Mouse (Mus musculus): ENCODE measurements at regions not wholly inside any gene's neighbourhood (a gene's known extent, or its start where the extent isn't known, plus 50 kb on each side); places are given as distances from the start of the nearest gene placed in this dataset.
"Not testable (repeated sequence)": the region's sequence is repeated elsewhere in the genome, so short reads cannot be mapped to it uniquely, and the experiment has no call there.

DNA sequence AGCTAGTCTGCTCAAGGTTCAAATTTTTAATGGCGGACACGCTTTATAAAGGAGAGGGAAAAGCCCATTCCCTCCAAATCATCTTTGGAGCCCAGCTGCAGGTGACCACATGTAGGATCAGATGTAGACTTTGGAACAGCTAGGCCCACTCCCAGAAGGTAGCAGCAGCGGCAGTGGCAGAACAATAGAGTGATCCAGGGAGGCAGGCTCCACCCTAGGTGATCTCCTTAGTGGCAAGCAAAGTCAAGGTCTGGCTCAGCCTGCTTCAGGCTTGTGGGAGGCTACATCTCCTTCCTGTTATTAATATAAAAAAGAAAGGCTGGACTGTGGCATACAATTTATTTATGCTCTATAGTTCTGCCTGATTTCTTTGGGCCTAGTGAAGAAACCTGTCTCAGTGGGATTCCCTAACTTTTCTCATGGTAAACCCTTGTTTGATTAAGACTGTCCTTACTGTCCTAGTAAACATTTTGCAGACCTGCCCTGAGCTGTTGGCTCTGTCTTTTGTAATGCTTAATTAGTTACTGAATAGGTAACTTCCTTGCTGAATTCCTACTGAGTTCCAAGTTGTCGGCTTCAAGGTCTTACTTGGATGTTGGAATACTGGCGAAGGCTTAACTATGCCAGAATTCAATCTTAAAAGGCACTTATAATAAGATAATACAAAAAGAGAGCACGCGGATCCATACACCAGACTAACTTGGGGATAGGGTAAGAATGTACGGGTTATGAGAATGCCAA lies 169.6 kb downstream of the Car2 start:
- not testable (repeated sequence) for H3K9me3 ChIP-seq (ENCODE audit: control insufficient read depth, low read length); H3K9ac ChIP-seq (replicated peaks; ENCODE audit: low read depth, low read length); H3K4me3 ChIP-seq (ENCODE audit: low read depth, low read length); H3K4me2 ChIP-seq (ENCODE audit: low read depth, low read length); H3K4me1 ChIP-seq (ENCODE audit: control insufficient read depth, insufficient read depth, low read length); H3K36me3 ChIP-seq (ENCODE audit: control insufficient read depth, insufficient read depth, low read length); H3K27me3 ChIP-seq (ENCODE audit: control insufficient read depth, insufficient read depth, low read length); H3K27ac ChIP-seq (ENCODE audit: low read depth, low read length); ATAC-seq (ENCODE audit: low read depth)
- WGBS: 94% methylated on average over 8 of the region's 8 CpGs

DNA sequence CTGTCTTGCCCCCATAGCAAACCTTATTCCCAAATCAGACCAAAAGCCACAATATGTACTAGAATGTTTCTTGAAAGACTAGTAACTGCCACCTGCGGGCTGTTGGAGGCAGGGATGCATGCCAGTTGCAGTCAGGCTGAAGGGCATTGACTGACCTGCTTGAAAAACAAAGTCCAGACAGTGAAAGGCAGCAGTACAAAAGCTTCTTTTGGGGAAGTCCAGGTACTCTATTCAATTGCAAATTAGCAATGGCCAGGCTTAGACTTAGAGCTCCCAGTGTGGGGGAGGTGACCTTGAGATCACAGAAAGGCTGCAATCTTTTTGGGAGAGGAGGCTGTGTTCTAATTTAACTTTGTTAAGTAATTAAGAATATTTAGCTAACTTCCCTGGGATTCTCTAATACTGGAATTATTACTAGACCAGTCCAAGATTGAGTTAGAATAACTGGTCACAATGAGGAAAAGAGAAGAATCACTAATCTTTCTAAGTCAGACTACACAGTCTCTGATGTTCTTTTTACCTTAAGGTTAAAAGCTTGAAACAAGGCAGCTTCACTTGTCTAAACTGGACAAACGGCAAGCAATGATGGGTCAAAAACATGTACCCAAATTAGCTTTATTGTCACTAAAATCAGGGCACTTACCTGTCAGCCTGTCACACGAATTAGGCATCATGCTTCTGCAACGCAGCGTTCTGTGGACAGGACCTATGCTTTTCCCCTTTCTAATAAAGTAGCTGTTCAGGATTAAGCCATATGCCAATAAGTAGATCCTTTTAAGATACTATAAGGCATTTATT lies 170.9 kb downstream of the Car2 start:
- H3K9ac ChIP-seq (replicated peaks; ENCODE audit: low read depth, low read length); H3K36me3 ChIP-seq (ENCODE audit: control insufficient read depth, insufficient read depth, low read length); H3K4me3 ChIP-seq (ENCODE audit: low read depth, low read length); H3K4me2 ChIP-seq (ENCODE audit: low read depth, low read length); H3K27ac ChIP-seq (ENCODE audit: low read depth, low read length); H3K27me3 ChIP-seq (ENCODE audit: control insufficient read depth, insufficient read depth, low read length); H3K9me3 ChIP-seq (ENCODE audit: control insufficient read depth, low read length); ATAC-seq (ENCODE audit: low read depth); H3K4me1 ChIP-seq (ENCODE audit: control insufficient read depth, insufficient read depth, low read length): not testable (repeated sequence)
- 86% methylated on average over 5 of the region's 5 CpGs for WGBS

DNA sequence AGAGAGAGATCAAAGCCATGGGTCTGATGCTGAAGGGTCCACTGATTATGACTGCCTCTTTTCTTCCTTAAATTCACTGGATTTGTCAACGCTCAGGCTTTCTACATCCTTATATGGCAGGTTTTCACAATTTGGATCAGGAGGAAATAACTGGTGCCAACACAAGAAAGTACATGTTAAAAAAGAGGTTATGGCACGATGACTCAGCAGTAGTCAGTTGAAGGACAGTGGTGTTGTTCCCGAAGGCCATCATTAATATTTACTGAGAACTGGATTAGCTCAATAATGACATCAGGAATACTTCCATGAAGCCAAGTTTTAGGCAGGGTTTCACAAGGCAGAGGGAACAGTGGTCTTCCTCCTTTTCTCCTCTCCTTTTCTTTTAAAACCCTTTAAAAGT lies 179.6 kb downstream of the Car2 start:
- Histone ChIP-seq H3K27ac (ENCODE audit: low read depth, low read length) (no peak overlapping the region), H3K4me2 (ENCODE audit: low read depth, low read length) (no peak overlapping the region), H3K4me1 (ENCODE audit: control insufficient read depth, insufficient read depth, low read length) (no peaks in the 10 kb centered on the region), H3K9ac (replicated peaks; ENCODE audit: low read depth, low read length) (no peak overlapping the region), H3K4me3 (ENCODE audit: low read depth, low read length) (no peak overlapping the region), H3K27me3 (ENCODE audit: control insufficient read depth, insufficient read depth, low read length) (no peaks in the 10 kb centered on the region), H3K9me3 (ENCODE audit: control insufficient read depth, low read length) (no peaks in the 10 kb centered on the region), H3K36me3 (ENCODE audit: control insufficient read depth, insufficient read depth, low read length) (no peaks in the 10 kb centered on the region)
- ATAC-seq (ENCODE audit: low read depth): no peak
- 98% methylated on average over 3 of the region's 3 CpGs for WGBS

DNA sequence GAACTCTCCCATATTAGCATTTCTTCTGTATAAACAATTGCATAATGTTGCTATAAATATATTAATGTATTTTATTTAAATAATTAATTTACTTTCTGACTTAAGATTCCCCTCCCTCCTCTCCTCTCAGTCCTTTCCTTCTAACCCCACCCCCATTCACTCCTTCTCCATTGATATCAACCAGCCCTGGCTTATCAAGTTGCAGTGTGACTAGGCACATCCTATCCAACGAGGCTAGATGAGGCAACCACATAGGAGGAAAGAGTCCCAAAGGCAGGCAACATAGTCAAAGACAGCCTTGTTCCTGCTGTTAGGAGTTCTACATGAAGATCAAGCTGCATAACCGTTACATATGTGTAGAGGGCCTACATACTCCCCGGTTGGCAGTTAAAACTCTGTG lies 182.2 kb downstream of the Car2 start:
- no peaks in the 10 kb centered on the region for H3K27me3 ChIP-seq (ENCODE audit: control insufficient read depth, insufficient read depth, low read length)
- H3K4me3 ChIP-seq (ENCODE audit: low read depth, low read length): no peak overlapping the region
- H3K4me1 ChIP-seq (ENCODE audit: control insufficient read depth, insufficient read depth, low read length): no peaks in the 10 kb centered on the region
- H3K27ac ChIP-seq (ENCODE audit: low read depth, low read length): no peak overlapping the region
- WGBS: 79% methylated on average over 3 of the region's 3 CpGs
- no peaks in the 10 kb centered on the region for H3K9me3 ChIP-seq (ENCODE audit: control insufficient read depth, low read length)
- no peak overlapping the region for H3K4me2 ChIP-seq (ENCODE audit: low read depth, low read length)
- no peaks in the 10 kb centered on the region for H3K36me3 ChIP-seq (ENCODE audit: control insufficient read depth, insufficient read depth, low read length)
- no peak for ATAC-seq (ENCODE audit: low read depth)
- no peak overlapping the region for H3K9ac ChIP-seq (replicated peaks; ENCODE audit: low read depth, low read length)

DNA sequence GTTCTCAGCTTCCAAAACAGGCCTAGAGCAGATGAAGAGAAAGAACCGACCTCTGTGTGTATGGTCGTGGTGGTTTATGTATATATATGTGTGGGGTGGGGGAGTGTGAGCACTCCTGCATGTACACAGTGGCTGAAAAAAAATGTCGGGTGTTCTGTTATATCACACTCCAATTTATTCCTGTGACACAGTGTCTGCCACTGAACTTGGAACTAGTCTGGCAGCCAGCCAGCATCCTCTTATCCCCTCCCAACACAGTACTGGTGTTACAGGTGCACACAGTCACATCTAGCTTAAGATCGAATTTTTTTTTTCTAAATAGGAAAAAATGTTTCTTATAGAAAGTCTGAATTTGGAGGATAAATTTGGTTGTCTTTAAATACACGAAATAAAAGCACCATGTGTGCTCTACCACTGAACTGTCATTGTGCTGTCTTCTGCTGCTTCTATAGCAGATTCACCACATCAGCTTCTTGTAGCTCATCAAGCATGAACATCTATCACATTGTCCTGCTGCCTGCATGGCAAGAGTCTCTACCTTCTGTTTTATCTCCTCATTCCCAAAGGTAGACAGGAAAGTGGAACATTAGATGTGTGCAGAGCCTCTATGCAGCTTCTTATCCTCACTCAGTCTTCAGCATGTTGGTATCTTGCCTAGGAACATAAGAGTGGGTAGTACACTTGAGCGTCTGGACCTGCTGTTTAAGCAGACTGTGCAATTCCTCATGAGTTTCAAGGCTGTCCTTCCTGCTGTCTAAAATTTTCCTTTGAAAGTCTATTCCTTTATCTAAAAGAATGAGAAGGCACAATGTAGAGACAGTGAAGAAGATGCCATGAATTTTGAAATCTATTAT lies 185.2 kb downstream of the Car2 start:
- no peak overlapping the region for H3K9ac ChIP-seq (replicated peaks; ENCODE audit: low read depth, low read length)
- H3K27me3 ChIP-seq (ENCODE audit: control insufficient read depth, insufficient read depth, low read length): no peaks in the 10 kb centered on the region
- WGBS: 86% methylated on average over 6 of the region's 6 CpGs
- H3K4me2 ChIP-seq (ENCODE audit: low read depth, low read length): no peak overlapping the region
- no peak for ATAC-seq (ENCODE audit: low read depth)
- no peaks in the 10 kb centered on the region for H3K4me1 ChIP-seq (ENCODE audit: control insufficient read depth, insufficient read depth, low read length)
- no peaks in the 10 kb centered on the region for H3K36me3 ChIP-seq (ENCODE audit: control insufficient read depth, insufficient read depth, low read length)
- no peak overlapping the region for H3K4me3 ChIP-seq (ENCODE audit: low read depth, low read length)
- no peaks in the 10 kb centered on the region for H3K9me3 ChIP-seq (ENCODE audit: control insufficient read depth, low read length)
- no peak overlapping the region for H3K27ac ChIP-seq (ENCODE audit: low read depth, low read length)

DNA sequence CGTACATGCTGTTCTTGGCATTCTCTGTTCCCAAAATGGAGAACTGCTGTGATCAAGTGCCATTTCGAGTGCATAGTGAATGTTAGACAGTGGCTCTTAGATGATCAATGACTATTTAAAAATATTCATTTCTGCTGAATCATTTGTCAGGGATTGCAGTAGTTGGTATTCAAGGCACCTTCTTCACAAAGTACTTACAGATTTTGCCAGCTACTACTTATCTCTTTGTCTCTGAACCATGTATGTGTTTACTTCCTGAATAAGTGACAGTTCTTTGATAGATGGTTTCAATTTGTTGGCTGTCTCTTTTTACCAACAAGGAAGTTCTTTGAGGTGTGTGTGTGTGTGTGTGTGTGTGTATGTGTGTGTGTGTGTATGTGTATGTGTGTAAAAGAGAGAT lies 187.3 kb downstream of the Car2 start:
- H3K36me3 ChIP-seq (ENCODE audit: control insufficient read depth, insufficient read depth, low read length): no peaks in the 10 kb centered on the region

DNA sequence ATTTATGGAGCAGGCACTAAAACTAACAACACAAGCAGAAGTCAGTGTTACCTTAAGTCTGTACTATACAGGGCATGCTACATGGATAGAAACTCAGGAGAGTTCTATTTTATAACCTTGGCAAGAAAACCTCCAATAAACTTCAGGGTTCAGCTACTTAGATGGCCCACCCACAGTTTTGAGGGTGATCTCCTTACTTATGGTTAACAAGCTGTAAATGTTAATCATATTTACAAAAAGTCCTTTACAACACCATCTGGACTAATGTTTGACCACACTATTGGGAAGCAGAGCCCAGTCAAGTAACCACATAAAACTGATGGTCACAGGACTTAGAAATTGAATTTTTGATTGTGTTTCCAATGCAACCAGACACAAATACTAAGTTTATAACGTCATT lies 187.8 kb downstream of the Car2 start:
- no peak overlapping the region for H3K9ac ChIP-seq (replicated peaks; ENCODE audit: low read depth, low read length)
- H3K27me3 ChIP-seq (ENCODE audit: control insufficient read depth, insufficient read depth, low read length): no peaks in the 10 kb centered on the region
- 73% methylated on average over 1 of the region's 1 CpGs for WGBS
- no peak overlapping the region for H3K4me3 ChIP-seq (ENCODE audit: low read depth, low read length)
- no peak overlapping the region for H3K4me2 ChIP-seq (ENCODE audit: low read depth, low read length)
- no peaks in the 10 kb centered on the region for H3K36me3 ChIP-seq (ENCODE audit: control insufficient read depth, insufficient read depth, low read length)
- H3K4me1 ChIP-seq (ENCODE audit: control insufficient read depth, insufficient read depth, low read length): no peaks in the 10 kb centered on the region
- no peak overlapping the region for H3K27ac ChIP-seq (ENCODE audit: low read depth, low read length)
- no peak for ATAC-seq (ENCODE audit: low read depth)
- no peaks in the 10 kb centered on the region for H3K9me3 ChIP-seq (ENCODE audit: control insufficient read depth, low read length)

More for the DNA sequence above, 187.3 kb downstream of the Car2 start:
- no peaks in the 10 kb centered on the region for H3K9me3 ChIP-seq (ENCODE audit: control insufficient read depth, low read length)
- H3K4me3 ChIP-seq (ENCODE audit: low read depth, low read length): no peak overlapping the region
- no peaks in the 10 kb centered on the region for H3K4me1 ChIP-seq (ENCODE audit: control insufficient read depth, insufficient read depth, low read length)
- no peak overlapping the region for H3K27ac ChIP-seq (ENCODE audit: low read depth, low read length)
- 86% methylated on average over 2 of the region's 2 CpGs for WGBS
- no peak overlapping the region for H3K4me2 ChIP-seq (ENCODE audit: low read depth, low read length)
- H3K27me3 ChIP-seq (ENCODE audit: control insufficient read depth, insufficient read depth, low read length): no peaks in the 10 kb centered on the region
- H3K9ac ChIP-seq (replicated peaks; ENCODE audit: low read depth, low read length): no peak overlapping the region
- ATAC-seq (ENCODE audit: low read depth): no peak

DNA sequence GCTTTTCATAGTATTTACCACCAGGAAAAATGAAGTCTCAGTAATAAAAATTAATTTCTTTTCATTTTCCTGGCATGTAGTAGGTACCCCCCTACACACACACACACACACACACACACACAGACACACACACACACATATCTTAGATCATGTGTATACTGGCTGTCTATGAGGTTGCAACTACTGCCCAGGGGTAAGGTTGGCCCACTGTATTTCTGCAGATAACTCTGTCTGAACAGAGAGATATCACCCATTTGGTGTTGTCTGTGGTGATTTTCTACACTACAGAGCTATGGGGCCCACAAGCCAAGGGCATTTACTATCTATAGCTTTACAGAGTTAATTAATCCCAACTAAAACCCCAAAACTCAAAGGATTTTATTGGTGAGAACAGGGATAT lies 188.9 kb downstream of the Car2 start:
- H3K4me1 ChIP-seq (ENCODE audit: control insufficient read depth, insufficient read depth, low read length): no peaks in the 10 kb centered on the region
- H3K4me3 ChIP-seq (ENCODE audit: low read depth, low read length): no peak overlapping the region
- H3K4me2 ChIP-seq (ENCODE audit: low read depth, low read length): no peak overlapping the region
- H3K9ac ChIP-seq (replicated peaks; ENCODE audit: low read depth, low read length): no peak overlapping the region
- H3K27me3 ChIP-seq (ENCODE audit: control insufficient read depth, insufficient read depth, low read length): no peaks in the 10 kb centered on the region
- no peaks in the 10 kb centered on the region for H3K9me3 ChIP-seq (ENCODE audit: control insufficient read depth, low read length)
- H3K27ac ChIP-seq (ENCODE audit: low read depth, low read length): no peak overlapping the region
- no peaks in the 10 kb centered on the region for H3K36me3 ChIP-seq (ENCODE audit: control insufficient read depth, insufficient read depth, low read length)
- ATAC-seq (ENCODE audit: low read depth): no peak

DNA sequence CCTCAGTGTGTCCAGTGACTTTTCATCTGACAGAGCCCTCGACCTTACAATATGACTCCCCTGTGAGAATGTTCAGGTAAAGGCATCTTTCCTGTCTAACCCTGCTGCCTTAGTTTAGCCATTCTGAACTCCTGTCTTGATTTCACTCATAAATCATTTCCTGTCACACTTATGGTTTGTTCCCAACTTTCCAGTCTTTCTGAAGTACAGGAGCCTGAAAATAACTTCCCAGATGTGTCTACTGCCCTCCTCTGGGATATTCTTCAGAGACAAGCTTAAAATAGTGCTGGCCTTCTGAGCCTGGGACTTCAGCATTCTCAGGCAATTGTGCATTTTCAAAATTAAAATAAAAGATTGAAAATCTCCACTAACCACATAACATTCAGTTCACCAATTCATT lies 204.1 kb downstream of the Car2 start:
- no peak overlapping the region for H3K4me3 ChIP-seq (ENCODE audit: low read depth, low read length)
- H3K4me1 ChIP-seq (ENCODE audit: control insufficient read depth, insufficient read depth, low read length): no peaks in the 10 kb centered on the region
- H3K27me3 ChIP-seq (ENCODE audit: control insufficient read depth, insufficient read depth, low read length): no peaks in the 10 kb centered on the region
- ATAC-seq (ENCODE audit: low read depth): no peak
- 81% methylated on average over 1 of the region's 1 CpGs for WGBS
- no peak overlapping the region for H3K9ac ChIP-seq (replicated peaks; ENCODE audit: low read depth, low read length)
- H3K9me3 ChIP-seq (ENCODE audit: control insufficient read depth, low read length): no peaks in the 10 kb centered on the region
- no peak overlapping the region for H3K27ac ChIP-seq (ENCODE audit: low read depth, low read length)
- H3K36me3 ChIP-seq (ENCODE audit: control insufficient read depth, insufficient read depth, low read length): no peaks in the 10 kb centered on the region
- H3K4me2 ChIP-seq (ENCODE audit: low read depth, low read length): no peak overlapping the region

Measured in neural tube, embryonic 14.5 days (tissue).